Mouse (Mus musculus): ENCODE measurements around the gene Tmem120b.

The Tmem120b gene

GRCm38 (mm10) chr5:123128426-123129169 is 60.4 kb downstream of the Tmem120b start:
- no peak for DNase-seq (ENCODE audit: low read depth, low spot score)

GRCm38 (mm10) chr5:123129170-123129757 is 61.0 kb downstream of the Tmem120b start:
- no peak for DNase-seq (ENCODE audit: low read depth, low spot score)

- no peak for DNase-seq (ENCODE audit: low read depth, low spot score)
Measured at GRCm38 (mm10) chr5:123130030-123130813, 62.0 kb downstream of the Tmem120b start.

- DNase-seq (ENCODE audit: low read depth, low spot score): no peak
Measured at GRCm38 (mm10) chr5:123130814-123131148, 62.6 kb downstream of the Tmem120b start.

- no peak for DNase-seq (ENCODE audit: low read depth, low spot score)
Measured at GRCm38 (mm10) chr5:123132308-123133071, 64.3 kb downstream of the Tmem120b start, which contains the start of gene Rhof. Gene Rhof, minus strand, starts transcription at chr5:123132692.

- peak; percentile 84 for DNase-seq (ENCODE audit: low read depth, low spot score)
Measured at GRCm38 (mm10) chr5:123133083-123133783, 65.0 kb downstream of the Tmem120b start.

- no peak for DNase-seq (ENCODE audit: low read depth, low spot score)
Measured at GRCm38 (mm10) chr5:123133784-123134143, 65.5 kb downstream of the Tmem120b start.

GRCm38 (mm10) chr5:123134186-123134874 is 66.1 kb downstream of the Tmem120b start:
- no peak for DNase-seq (ENCODE audit: low read depth, low spot score)

GRCm38 (mm10) chr5:123134875-123135382 is 66.7 kb downstream of the Tmem120b start:
- DNase-seq (ENCODE audit: low read depth, low spot score): no peak

GRCm38 (mm10) chr5:123135471-123136360 is 67.5 kb downstream of the Tmem120b start:
- no peak for DNase-seq (ENCODE audit: low read depth, low spot score)

GRCm38 (mm10) chr5:123136361-123137043 is 68.3 kb downstream of the Tmem120b start:
- DNase-seq (ENCODE audit: low read depth, low spot score): peak; percentile 54

GRCm38 (mm10) chr5:123137044-123137909 is 69.1 kb downstream of the Tmem120b start:
- peak; percentile 57 for DNase-seq (ENCODE audit: low read depth, low spot score)

GRCm38 (mm10) chr5:123137910-123138229 is 69.7 kb downstream of the Tmem120b start:
- no peak for DNase-seq (ENCODE audit: low read depth, low spot score)

GRCm38 (mm10) chr5:123138230-123138911 is 70.2 kb downstream of the Tmem120b start:
- DNase-seq (ENCODE audit: low read depth, low spot score): peak; percentile 76

GRCm38 (mm10) chr5:123138953-123139721 is 70.9 kb downstream of the Tmem120b start:
- DNase-seq (ENCODE audit: low read depth, low spot score): peak; percentile 57

All from embryo, embryonic 11.5 days (tissue).